Mouse (Mus musculus): ENCODE data around the gene Ptch2. TPM values are rescaled to one million over a fixed set of nuclear protein-coding genes. Genes with fewer than 3 reads are reported as not detected.

The Ptch2 gene
- polyA plus RNA-seq, 1 experiment from 2014 or later: 2.7 TPM

DNA sequence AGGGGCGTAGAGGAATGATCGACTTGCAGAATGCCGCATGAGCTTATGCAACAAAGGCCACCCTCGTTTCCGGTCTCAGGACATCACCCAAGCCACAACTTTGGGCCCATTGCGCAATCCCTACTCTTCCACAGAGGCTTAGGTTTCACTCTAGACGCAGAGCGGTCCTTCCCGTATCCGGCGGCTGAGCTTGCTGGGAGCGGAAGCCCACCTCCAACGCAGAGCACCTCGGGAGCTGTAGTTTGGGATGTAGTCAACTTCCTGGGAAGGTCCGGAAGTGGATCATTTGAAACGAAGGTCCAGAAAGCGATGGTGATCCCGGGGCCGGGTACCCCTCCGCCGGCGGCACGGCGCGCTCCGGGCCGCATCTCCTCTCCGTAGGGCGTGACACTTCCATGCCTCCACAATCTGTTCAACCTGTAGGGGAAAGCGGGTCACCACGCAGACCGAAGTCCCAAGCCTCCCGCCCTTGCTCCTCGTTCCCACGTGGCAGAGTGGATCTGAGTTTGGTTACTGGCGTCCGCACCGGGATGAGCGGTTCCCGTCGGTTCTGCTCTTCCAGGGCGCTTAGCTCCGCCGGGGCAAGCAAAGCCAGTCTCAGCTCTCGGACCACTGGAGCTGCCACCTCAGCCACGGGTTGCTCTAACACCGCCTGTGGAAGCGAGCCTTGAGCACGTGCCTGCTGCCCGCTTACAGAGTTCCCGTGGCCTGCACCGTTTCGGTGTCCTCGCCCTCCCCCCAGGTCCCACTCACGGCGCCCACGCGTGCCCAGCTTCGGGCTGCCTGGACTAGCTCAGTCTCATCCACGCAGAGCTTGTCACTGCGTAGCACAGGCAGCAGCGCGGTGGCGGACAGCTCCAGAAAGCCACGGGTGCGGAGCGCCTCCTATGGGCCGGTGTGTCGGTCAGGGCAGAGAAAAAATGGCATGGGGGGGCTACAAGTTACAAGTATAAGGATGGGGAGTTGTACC is 24.9 kb downstream of the Ptch2 start:
- Histone ChIP-seq H3K4me1 (replicated peaks) (peaks cover 19% of the 10 kb centered on the region), H3K9me3 (replicated peaks) (no peaks in the 10 kb centered on the region), H3K9ac (peak overlapping the region; percentile 72), H3K4me2 (peak overlapping the region; percentile 99), H3K27me3 (replicated peaks) (no peaks in the 10 kb centered on the region), H3K4me3 (peak overlapping the region; percentile 57), H3K36me3 (no peaks in the 10 kb centered on the region), H3K27ac (ENCODE audit: poor library complexity, severe bottlenecking) (peak overlapping the region; percentile 76)
- ATAC-seq (ENCODE audit: insufficient number of reproducible peaks, low FRiP score): peak; percentile 90
- under 1% methylated on average over 69 of the region's 69 CpGs for WGBS

- ATAC-seq (ENCODE audit: insufficient number of reproducible peaks, low FRiP score): no peak
- Histone ChIP-seq H3K27ac (ENCODE audit: poor library complexity, severe bottlenecking) (no peak overlapping the region), H3K4me1 (replicated peaks) (peaks cover 25% of the 10 kb centered on the region), H3K9me3 (replicated peaks) (no peaks in the 10 kb centered on the region), H3K4me3 (no peak overlapping the region), H3K36me3 (no peaks in the 10 kb centered on the region), H3K27me3 (replicated peaks) (no peaks in the 10 kb centered on the region), H3K9ac (no peak overlapping the region), H3K4me2 (no peak overlapping the region)
- 78% methylated on average over 4 of the region's 4 CpGs for WGBS
Observed at GRCm38 (mm10) chr4:117122209-117122608, 26.3 kb downstream of the Ptch2 start.

- H3K27ac ChIP-seq (ENCODE audit: poor library complexity, severe bottlenecking): no peak overlapping the region
- H3K9ac ChIP-seq: no peak overlapping the region
- no peak overlapping the region for H3K4me2 ChIP-seq
- no peak overlapping the region for H3K4me3 ChIP-seq
- ATAC-seq (ENCODE audit: insufficient number of reproducible peaks, low FRiP score): no peak
- WGBS: 67% methylated on average over 8 of the region's 9 CpGs
- peaks cover 3% of the 10 kb centered on the region; the same call in 1 of the 2 replicates for H3K27me3 ChIP-seq (replicated peaks)
- peaks cover 7% of the 10 kb centered on the region for H3K36me3 ChIP-seq
- H3K9me3 ChIP-seq (replicated peaks): no peaks in the 10 kb centered on the region
- H3K4me1 ChIP-seq (replicated peaks): peaks cover 25% of the 10 kb centered on the region
Observed at GRCm38 (mm10) chr4:117123546-117124217, 27.8 kb downstream of the Ptch2 start.

DNA sequence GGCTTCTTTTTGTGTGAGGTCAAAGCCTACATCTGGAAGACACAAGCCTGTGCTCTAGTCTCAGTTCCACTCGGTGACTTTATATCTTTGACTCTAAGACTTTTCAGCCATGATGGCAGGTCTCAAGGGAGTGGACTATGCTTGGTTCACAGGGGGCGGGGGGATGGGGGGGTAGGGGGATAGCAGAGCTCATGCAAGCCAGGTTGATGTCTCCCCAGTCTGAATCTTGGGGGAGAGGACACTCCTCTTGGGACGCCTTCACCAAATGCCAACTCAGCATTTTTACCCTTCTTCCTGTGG is 28.3 kb downstream of the Ptch2 start:
- Histone ChIP-seq H3K36me3 (peaks cover 12% of the 10 kb centered on the region), H3K4me1 (replicated peaks) (peaks cover 25% of the 10 kb centered on the region), H3K4me3 (no peak overlapping the region), H3K27me3 (replicated peaks) (peaks cover 3% of the 10 kb centered on the region; the same call in 1 of the 2 replicates), H3K9me3 (replicated peaks) (no peaks in the 10 kb centered on the region), H3K27ac (ENCODE audit: poor library complexity, severe bottlenecking) (0 out of 2 replicates have a peak overlapping the region, but pooled peaks have one; percentile 61), H3K9ac (no peak overlapping the region), H3K4me2 (no peak overlapping the region)
- no peak for ATAC-seq (ENCODE audit: insufficient number of reproducible peaks, low FRiP score)
- 87% methylated on average over 3 of the region's 3 CpGs for WGBS

DNA sequence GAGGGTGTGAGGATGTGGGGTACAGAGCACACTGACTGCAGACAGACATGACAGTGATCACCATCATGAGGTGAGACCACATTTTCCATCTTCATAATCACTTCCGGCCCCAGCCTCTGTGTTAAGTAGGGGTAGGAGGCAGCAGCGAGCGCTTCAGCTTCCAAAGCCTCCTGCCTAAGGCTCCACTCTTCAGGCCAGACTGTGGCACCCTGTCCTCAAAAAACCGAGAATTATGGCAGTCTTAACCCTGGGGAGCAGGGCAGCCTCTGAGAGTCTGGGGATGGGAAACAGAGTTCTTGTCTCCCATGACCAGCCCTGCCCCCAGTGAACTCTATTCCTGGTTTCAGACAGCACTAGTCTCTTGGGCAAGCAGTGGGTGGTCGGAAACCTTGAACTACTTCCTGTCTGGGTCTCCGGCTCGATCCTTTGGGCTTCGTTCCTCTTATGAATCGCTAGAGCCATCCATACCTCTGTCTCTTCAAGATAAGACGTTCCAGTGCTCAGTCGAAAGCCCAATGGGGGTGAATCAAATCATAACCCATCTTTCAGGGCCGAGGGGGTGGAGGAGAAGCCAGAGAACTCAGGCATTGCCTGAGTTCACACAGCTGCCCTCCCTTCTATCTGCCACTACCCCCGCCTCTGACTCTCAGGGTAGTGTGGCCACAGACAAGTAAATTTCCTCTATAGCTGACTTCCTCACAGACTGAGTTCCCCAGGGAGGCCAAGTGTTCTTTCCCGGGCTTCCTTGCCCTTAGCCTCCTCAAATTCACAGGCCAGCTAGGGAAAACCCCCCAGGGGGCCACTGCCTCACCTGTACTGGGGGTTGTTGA is 28.9 kb downstream of the Ptch2 start:
- Histone ChIP-seq H3K4me1 (replicated peaks) (peaks cover 24% of the 10 kb centered on the region), H3K27me3 (replicated peaks) (peaks cover 3% of the 10 kb centered on the region; the same call in 1 of the 2 replicates), H3K4me2 (0 out of 2 replicates have a peak overlapping the region, but pooled peaks have one; percentile 4), H3K9me3 (replicated peaks) (no peaks in the 10 kb centered on the region), H3K4me3 (no peak overlapping the region), H3K9ac (peak overlapping the region; percentile 16; the same call in 1 of the 2 replicates), H3K27ac (ENCODE audit: poor library complexity, severe bottlenecking) (peak overlapping the region; percentile 61), H3K36me3 (peaks cover 13% of the 10 kb centered on the region)
- no peak for ATAC-seq (ENCODE audit: insufficient number of reproducible peaks, low FRiP score)
- WGBS: 50% methylated on average over 14 of the region's 14 CpGs

DNA sequence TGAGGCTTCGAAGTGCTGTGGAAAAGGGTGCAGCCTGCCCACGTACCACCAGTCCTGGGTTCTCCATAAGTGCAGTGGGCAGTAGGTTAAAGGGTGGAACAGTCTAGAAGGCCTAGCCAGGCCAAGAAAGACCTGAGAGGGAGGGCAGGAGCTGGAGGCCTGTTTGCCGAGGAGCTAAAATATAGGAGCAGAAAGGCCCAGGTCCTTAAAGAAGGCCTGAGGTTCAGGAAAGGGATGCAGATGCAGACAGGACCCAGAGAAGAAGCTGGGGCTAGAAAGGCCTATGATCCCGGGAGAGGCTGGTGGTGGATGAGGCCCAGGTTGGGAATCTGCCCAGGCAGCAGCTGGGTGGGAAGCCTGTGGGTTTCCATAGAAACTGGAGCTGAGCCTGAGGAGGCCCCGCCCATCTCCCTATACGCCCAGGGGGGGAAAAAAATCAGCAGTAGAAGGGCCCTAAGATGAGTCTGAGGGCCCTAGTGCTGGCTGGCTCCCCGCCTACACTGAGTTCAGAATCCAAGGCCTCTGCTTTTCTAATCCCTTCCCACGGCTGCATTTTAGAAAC is 29.6 kb downstream of the Ptch2 start, which contains the start of gene Btbd19:
Gene Btbd19, minus strand, starts transcription at position 378 of the 562 bp plus-strand sequence.
- H3K4me1 ChIP-seq (replicated peaks): peaks cover 21% of the 10 kb centered on the region
- ATAC-seq (ENCODE audit: insufficient number of reproducible peaks, low FRiP score): peak; percentile 24; the same call in 1 of the 2 replicates
- peak within 1 kb of the TSS; percentile 16; the same call in 1 of the 2 replicates for H3K9ac ChIP-seq
- 0 out of 2 replicates have a peak within 1 kb of the TSS, but pooled peaks have one; percentile 4 for H3K4me2 ChIP-seq
- peaks cover 13% of the 10 kb centered on the region for H3K36me3 ChIP-seq
- peak within 1 kb of the TSS; percentile 74 for H3K27ac ChIP-seq (ENCODE audit: poor library complexity, severe bottlenecking)
- H3K4me3 ChIP-seq: no peak within 1 kb of the TSS
- 41% methylated on average over 8 of the region's 8 CpGs for WGBS
- H3K27me3 ChIP-seq (replicated peaks): peaks cover 6% of the 10 kb centered on the region; the same call in 1 of the 2 replicates
- H3K9me3 ChIP-seq (replicated peaks): no peaks in the 10 kb centered on the region

- no peak overlapping the region for H3K4me2 ChIP-seq
- WGBS: 38% methylated on average over 15 of the region's 15 CpGs
Observed at GRCm38 (mm10) chr4:117125910-117126674, 30.2 kb downstream of the Ptch2 start.

DNA sequence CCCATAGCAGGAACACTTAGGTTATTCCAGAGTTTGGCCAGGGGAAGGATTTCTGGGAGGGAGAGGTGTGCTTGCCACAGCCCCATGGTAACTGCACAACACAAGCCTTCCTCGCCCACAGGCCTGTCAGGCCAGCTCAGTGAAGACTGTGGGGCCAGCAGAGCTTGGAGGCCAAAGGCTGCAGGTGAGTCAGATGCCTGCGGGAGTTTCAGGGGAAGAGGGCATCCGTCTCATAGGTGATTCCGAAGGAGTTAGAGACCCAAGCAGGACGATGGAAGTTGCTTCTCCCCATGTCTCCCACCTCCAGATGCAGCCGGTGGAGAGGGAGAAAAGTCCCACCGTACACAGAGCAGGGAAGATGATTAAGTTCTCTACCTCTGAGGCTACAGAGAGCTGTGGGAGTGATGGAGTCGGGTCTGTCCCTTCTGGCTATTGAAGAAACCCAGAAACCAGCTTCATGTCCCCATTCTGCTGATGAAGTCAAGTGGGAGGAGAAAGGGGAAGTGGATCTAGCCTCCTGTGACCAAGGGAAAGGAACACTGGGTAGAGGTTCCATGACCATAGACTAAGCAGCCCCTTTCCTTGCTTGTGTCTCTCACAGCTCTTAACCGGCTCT is 30.9 kb downstream of the Ptch2 start, which contains the start of gene Tctex1d4:
Gene Tctex1d4, plus strand, starts transcription at position 120 of the 616 bp plus-strand sequence.
- peak within 1 kb of the TSS; percentile 74 for H3K27ac ChIP-seq (ENCODE audit: poor library complexity, severe bottlenecking)
- no peak within 1 kb of the TSS for H3K4me2 ChIP-seq
- H3K9me3 ChIP-seq (replicated peaks): no peaks in the 10 kb centered on the region
- peaks cover 13% of the 10 kb centered on the region for H3K36me3 ChIP-seq
- 84% methylated on average over 9 of the region's 9 CpGs for WGBS
- peak within 1 kb of the TSS; percentile 16; the same call in 1 of the 2 replicates for H3K9ac ChIP-seq
- H3K27me3 ChIP-seq (replicated peaks): peaks cover 18% of the 10 kb centered on the region
- H3K4me1 ChIP-seq (replicated peaks): peaks cover 21% of the 10 kb centered on the region
- H3K4me3 ChIP-seq: no peak within 1 kb of the TSS
- no peak for ATAC-seq (ENCODE audit: insufficient number of reproducible peaks, low FRiP score)

More at GRCm38 (mm10) chr4:117125910-117126674, 30.2 kb downstream of the Ptch2 start:
- H3K27me3 ChIP-seq (replicated peaks): peaks cover 12% of the 10 kb centered on the region; the same call in 1 of the 2 replicates
- H3K4me3 ChIP-seq: no peak overlapping the region
- H3K36me3 ChIP-seq: peaks cover 13% of the 10 kb centered on the region
- peak overlapping the region; percentile 16; the same call in 1 of the 2 replicates for H3K9ac ChIP-seq
- ATAC-seq (ENCODE audit: insufficient number of reproducible peaks, low FRiP score): peak; percentile 79
- peaks cover 21% of the 10 kb centered on the region for H3K4me1 ChIP-seq (replicated peaks)
- H3K27ac ChIP-seq (ENCODE audit: poor library complexity, severe bottlenecking): peak overlapping the region; percentile 74
- no peaks in the 10 kb centered on the region for H3K9me3 ChIP-seq (replicated peaks)

DNA sequence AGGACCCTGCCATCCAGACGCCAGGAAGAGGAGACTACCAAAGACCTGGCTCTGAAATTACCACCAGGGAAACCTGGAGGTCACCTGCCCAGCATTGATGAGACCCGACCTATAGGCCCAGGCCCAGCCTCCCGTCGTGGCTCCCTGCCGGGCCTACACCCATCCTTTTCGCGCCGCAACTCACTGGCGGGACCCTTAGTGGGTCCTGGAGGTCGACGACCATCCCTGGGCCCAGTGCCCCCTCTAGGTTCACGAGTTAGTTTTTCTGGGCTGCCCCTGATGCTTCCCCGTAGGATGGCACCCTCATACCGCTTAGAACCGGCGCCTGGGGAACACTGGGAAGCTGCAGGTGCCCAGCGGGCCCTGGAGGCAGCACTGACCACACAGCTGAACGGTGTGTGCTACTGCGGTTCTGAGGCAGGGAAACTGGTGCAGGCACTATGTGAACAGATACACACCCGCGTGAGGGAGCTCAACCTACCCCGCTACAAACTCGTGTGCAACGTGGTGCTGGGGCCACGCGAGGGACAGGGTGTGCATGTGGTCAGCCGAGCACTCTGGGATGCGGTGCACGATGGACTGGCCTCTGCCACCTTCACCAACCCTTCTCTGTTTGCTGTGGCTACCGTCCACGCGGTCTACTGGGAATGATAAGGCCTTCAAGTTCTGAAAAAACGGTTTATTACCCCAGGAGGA is 32.3 kb downstream of the Ptch2 start:
- Histone ChIP-seq H3K4me2 (no peak overlapping the region), H3K4me3 (no peak overlapping the region), H3K36me3 (peaks cover 13% of the 10 kb centered on the region), H3K9ac (no peak overlapping the region), H3K27me3 (replicated peaks) (peaks cover 32% of the 10 kb centered on the region), H3K4me1 (replicated peaks) (peaks cover 31% of the 10 kb centered on the region), H3K9me3 (replicated peaks) (no peaks in the 10 kb centered on the region), H3K27ac (ENCODE audit: poor library complexity, severe bottlenecking) (no peak overlapping the region)
- WGBS: 87% methylated on average over 33 of the region's 33 CpGs
- ATAC-seq (ENCODE audit: insufficient number of reproducible peaks, low FRiP score): no peak
